Mouse (Mus musculus): ENCODE results near the gene Clec4f.

GRCm38 (mm10) chr6:83690277-83690676 lies 34.3 kb upstream of the Clec4f start:
- TF ChIP-seq CTCF (IDR thresholded peaks at IDR 0.05) (peak; percentile 81), EP300 (IDR thresholded peaks at IDR 0.05) (no peak)
